Mouse (Mus musculus) neural tube, embryonic 13.5 days (tissue): ENCODE measurements around the gene Camk2g. TPM values are rescaled to one million over a fixed set of nuclear protein-coding genes. Genes with fewer than 3 reads are reported as not detected.

Experiments
- ATAC-seq: fragments of 200-750 bp; cut with Nextera tagmentation; 2 replicates; pipeline ENCODE4 v1.8.0; 2017; ENCODE audit warnings: low read depth, mild to moderate bottlenecking, moderate TSS enrichment, moderate library complexity
- H3K27ac ChIP-seq: fragments of 300-500 bp; sonication (generic); replicated peaks from 2 replicates; pipeline ENCODE4 v1.5.1; 2015; ENCODE audit warnings: moderate library complexity, mild to moderate bottlenecking, inconsistent platforms
- H3K27me3 ChIP-seq: fragments of 300-500 bp; sonication (generic); 2 replicates; pipeline ENCODE4 v1.6.1; 2015; ENCODE audit warnings: mild to moderate bottlenecking, inconsistent platforms
- H3K36me3 ChIP-seq: fragments of 300-500 bp; sonication (generic); 2 replicates; pipeline ENCODE4 v1.6.1; 2015; ENCODE audit warnings: mild to moderate bottlenecking, inconsistent platforms
- H3K4me1 ChIP-seq: fragments of 300-500 bp; sonication (generic); replicated peaks from 2 replicates; pipeline ENCODE4 v1.6.1; 2015; ENCODE audit warnings: inconsistent platforms
- H3K4me2 ChIP-seq: fragments of 300-500 bp; sonication (generic); 2 replicates; pipeline ENCODE4 v1.6.1; 2015; ENCODE audit warnings: inconsistent platforms, mild to moderate bottlenecking, moderate library complexity
- H3K4me3 ChIP-seq: fragments of 300-500 bp; sonication (generic); 2 replicates; pipeline ENCODE4 v1.5.1; 2015; ENCODE audit warnings: mild to moderate bottlenecking, inconsistent platforms
- H3K9ac ChIP-seq: fragments of 300-500 bp; sonication (generic); 2 replicates; pipeline ENCODE4 v1.6.1; 2015; ENCODE audit warnings: moderate library complexity, mild to moderate bottlenecking, inconsistent platforms
- H3K9me3 ChIP-seq: fragments of 300-500 bp; sonication (generic); 2 replicates; pipeline ENCODE4 v1.6.1; 2016; ENCODE audit warnings: inconsistent platforms
- WGBS: fragments of 180-500 bp; shearing (Covaris S2); methylation state at CpG from one replicate; pipeline ENCODE4 v1.1.7; 2015; 5-methylcytosine and 5-hydroxymethylcytosine counted together
- microRNA-seq: library from miRNA; unstranded; fragments of <30 nt; microRNA quantifications from one replicate; pipeline ENCODE4, GENCODE M21; 2016
- polyA plus RNA-seq: library from polyadenylated mRNA; unstranded; fragments of >200 nt; fragmentation: Nextera tagmentation; extraction: Ambion mirVana; gene quantifications from 2 replicates; pipeline ENCODE4 v1.2.1, GENCODE M21; 2015

Gene Camk2g
- polyA plus RNA-seq, 1 experiment from 2014 or later = 155 TPM

DNA sequence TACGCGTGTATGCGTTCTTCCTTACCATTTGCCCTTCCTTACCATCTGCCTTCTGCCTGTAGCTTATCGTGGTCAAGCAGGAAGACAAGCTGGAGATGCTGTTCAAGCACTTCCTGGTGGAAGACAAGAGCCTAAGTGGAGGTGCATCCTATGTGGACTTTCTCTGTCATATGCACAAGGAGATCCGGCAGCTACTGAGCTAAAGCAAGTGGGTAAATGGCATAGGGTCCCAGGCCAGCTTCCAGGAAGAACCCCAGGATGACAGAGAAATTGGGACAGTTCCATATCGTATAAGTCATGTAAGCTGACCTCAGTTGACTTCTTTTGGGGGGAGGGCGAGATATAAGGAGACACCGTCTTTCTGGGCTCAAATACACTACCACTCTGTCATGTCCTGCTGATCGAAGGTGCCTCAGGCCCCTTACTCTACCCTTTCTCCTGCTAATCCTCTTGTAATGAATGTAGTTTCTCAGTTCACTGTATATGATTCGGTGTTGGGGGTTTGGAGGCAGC, 100.2 kb downstream of the Camk2g start:
- Histone ChIP-seq H3K9ac (peak overlapping the region; percentile 87; the same call in 1 of the 2 replicates), H3K27me3 (no peaks in the 10 kb centered on the region), H3K4me3 (peak overlapping the region; percentile 77; the same call in 1 of the 2 replicates), H3K27ac (no peak overlapping the region), H3K9me3 (no peaks in the 10 kb centered on the region), H3K4me1 (peaks cover 41% of the 10 kb centered on the region), H3K36me3 (peaks cover 65% of the 10 kb centered on the region), H3K4me2 (0 out of 2 replicates have a peak overlapping the region, but pooled peaks have one; percentile 84)
- 93% methylated on average over 10 of the region's 10 CpGs for WGBS
- no peak for ATAC-seq

- H3K4me3 ChIP-seq = no peak overlapping the region
- H3K4me1 ChIP-seq = peaks cover 23% of the 10 kb centered on the region
- no peaks in the 10 kb centered on the region for H3K27me3 ChIP-seq
- no peak for ATAC-seq
- no peak overlapping the region for H3K27ac ChIP-seq
- WGBS = 94% methylated on average over 6 of the region's 6 CpGs
- H3K9ac ChIP-seq = no peak overlapping the region
- no peaks in the 10 kb centered on the region for H3K9me3 ChIP-seq
- peaks cover 77% of the 10 kb centered on the region for H3K36me3 ChIP-seq
- H3K4me2 ChIP-seq = no peak overlapping the region
These were observed 102.1 kb downstream of the Camk2g start for GRCm38 (mm10) chr14:20691772-20692171.

GRCm38 (mm10) chr14:20689009-20689408, 104.9 kb downstream of the Camk2g start:
- Histone ChIP-seq H3K27me3 (no peaks in the 10 kb centered on the region), H3K27ac (no peak overlapping the region), H3K9ac (no peak overlapping the region), H3K4me2 (no peak overlapping the region), H3K4me1 (peaks cover 4% of the 10 kb centered on the region), H3K4me3 (no peak overlapping the region), H3K36me3 (peaks cover 100% of the 10 kb centered on the region), H3K9me3 (no peaks in the 10 kb centered on the region)
- ATAC-seq = no peak
- WGBS = 93% methylated on average over 2 of the region's 2 CpGs

- no peak for ATAC-seq
- WGBS = 93% methylated on average over 3 of the region's 3 CpGs
These were observed 107.3 kb downstream of the Camk2g start for GRCm38 (mm10) chr14:20686576-20686975.

More at GRCm38 (mm10) chr14:20686576-20686975, 107.3 kb downstream of the Camk2g start:
- Histone ChIP-seq H3K9ac (0 out of 2 replicates have a peak overlapping the region, but pooled peaks have one; percentile 17), H3K4me3 (no peak overlapping the region), H3K36me3 (peaks cover 100% of the 10 kb centered on the region), H3K27ac (no peak overlapping the region), H3K27me3 (no peaks in the 10 kb centered on the region), H3K4me1 (no peaks in the 10 kb centered on the region), H3K4me2 (no peak overlapping the region), H3K9me3 (no peaks in the 10 kb centered on the region)

Small RNA genes lying within 50 kb of the gene (microRNA-seq; reads per million reads assigned to microRNA genes)
- 1.5 reads per million, percentile 1 among the genes with 10 or more reads in this experiment for gene Mir6946

Other genes with a start within 250 kb of the Camk2g start
- gene Ppp3cb, start 247.5 kb downstream of the Camk2g start, polyA plus RNA-seq = 77.6 and 81.1 TPM in 2 replicates
- gene Usp54, start 153.0 kb downstream of the Camk2g start, polyA plus RNA-seq = 9.3 and 10.3 TPM in 2 replicates
- gene Myoz1, start 137.5 kb downstream of the Camk2g start, polyA plus RNA-seq = not detected in 2 replicates
- gene Synpo2l, start 125.7 kb downstream of the Camk2g start, polyA plus RNA-seq = 1.1 and 2.8 TPM in 2 replicates
- 89.6 and 94.6 TPM in 2 replicates for gene Sec24c, start 119.8 kb downstream of the Camk2g start, polyA plus RNA-seq
- 28.3 and 29.1 TPM in 2 replicates for gene Fut11, start 99.1 kb downstream of the Camk2g start, polyA plus RNA-seq
- 191 and 218 TPM in 2 replicates for gene Chchd1, start 91.1 kb downstream of the Camk2g start, polyA plus RNA-seq
- 51.4 and 51.5 TPM in 2 replicates for gene Zswim8, start 86.5 kb downstream of the Camk2g start, polyA plus RNA-seq
- gene Ndst2, start 59.5 kb downstream of the Camk2g start, polyA plus RNA-seq = 17.4 and 20.8 TPM in 2 replicates
- gene Plau, start 42.6 kb upstream of the Camk2g start, polyA plus RNA-seq = 1.2 TPM in 2 replicates
- 20.7 and 27.1 TPM in 2 replicates for gene Vcl, start 135.3 kb upstream of the Camk2g start, polyA plus RNA-seq